Mouse (Mus musculus): ENCODE data around the gene Ralgps1. TPM values are rescaled to one million over a fixed set of nuclear protein-coding genes. Genes with fewer than 3 reads are reported as not detected.
A peak's percentile ranks its signal among the peaks of the same experiment; 100 is the strongest.

The Ralgps1 gene
- polyA plus RNA-seq, 1 experiment, result 4.5 TPM

DNA sequence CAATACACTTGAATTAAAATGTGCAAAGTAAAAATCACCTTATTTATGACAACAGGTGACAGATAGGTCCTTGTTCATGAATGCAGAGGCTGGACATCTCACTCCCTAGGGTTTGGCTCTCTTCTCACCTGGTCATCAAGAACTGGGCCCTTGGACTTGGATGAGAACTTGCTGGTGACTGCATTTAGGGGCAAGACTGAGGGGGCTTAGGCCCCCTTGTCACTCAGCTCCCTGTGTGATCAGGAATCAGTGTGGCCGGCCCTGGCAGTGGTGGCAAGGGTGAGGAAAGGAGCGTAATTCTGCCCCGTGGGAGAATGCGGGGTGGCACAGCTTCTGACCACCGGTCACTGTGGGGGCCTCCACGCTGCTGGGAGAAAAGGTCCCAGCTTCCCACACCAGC is 234.9 kb downstream of the Ralgps1 start:
- H3K4me3 ChIP-seq (ENCODE audit: extremely low read depth, insufficient read depth, insufficient read length), result no peak overlapping the region
- H3K4me1 ChIP-seq (ENCODE audit: control insufficient read depth, insufficient read depth, insufficient read length), result no peaks in the 10 kb centered on the region
- WGBS, result 96% methylated on average over 6 of the region's 6 CpGs
- H3K36me3 ChIP-seq (ENCODE audit: control insufficient read depth, insufficient read depth, low read length), result 0 out of 2 replicates have a peak, but pooled peaks cover 3% of the 10 kb centered on the region
- TF ChIP-seq POLR2A (IDR thresholded peaks at IDR 0.05; ENCODE audit: low read depth, low read length), result no peak
- no peak for TF ChIP-seq CTCF (IDR thresholded peaks at IDR 0.05; ENCODE audit: extremely low read depth, insufficient read depth, insufficient read length, insufficient replicate concordance)
- H3K27ac ChIP-seq (ENCODE audit: insufficient read depth, low read length), result no peak overlapping the region
- no peaks in the 10 kb centered on the region for H3K27me3 ChIP-seq (ENCODE audit: control insufficient read depth, insufficient read depth, low read length)
- no peak for DNase-seq (ENCODE audit: low read depth in 1 of 2, low spot score in 2 of 2)

DNA sequence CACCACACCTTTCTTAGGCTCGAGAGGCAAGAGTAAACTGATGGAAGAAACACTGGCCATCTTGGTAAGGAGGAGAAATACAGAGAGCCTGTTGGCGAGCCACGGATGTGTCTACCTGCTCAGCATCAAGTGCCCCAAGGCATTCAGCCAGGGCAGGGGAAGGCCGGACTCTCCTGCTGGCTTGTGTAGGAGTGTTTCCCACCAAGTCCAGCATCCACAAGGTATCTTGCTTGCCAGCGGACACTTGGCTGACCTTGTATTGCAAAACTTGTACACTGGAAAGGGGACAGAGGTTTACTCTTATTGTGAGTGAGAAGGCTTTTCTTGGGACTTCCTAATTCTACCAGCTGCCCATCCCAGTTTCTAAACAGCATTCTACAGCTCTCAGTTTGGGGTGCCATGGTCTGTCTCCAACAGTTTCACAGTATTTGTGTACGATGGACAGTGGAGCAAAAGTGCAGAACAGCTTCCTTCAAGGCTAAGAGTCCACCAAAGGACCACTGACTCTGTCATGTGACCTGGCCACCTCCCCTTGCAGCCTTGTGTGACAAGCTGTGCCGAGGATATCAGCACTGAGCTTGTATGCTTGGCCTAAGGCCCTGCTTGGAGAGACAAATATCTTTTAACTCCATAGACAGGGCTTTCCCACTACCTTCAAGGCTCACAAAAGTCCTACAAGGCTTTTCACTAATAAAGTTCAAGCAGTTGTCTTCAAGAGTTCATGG is 236.4 kb downstream of the Ralgps1 start:
- TF ChIP-seq POLR2A (IDR thresholded peaks at IDR 0.05; ENCODE audit: low read depth, low read length) (no peak), CTCF (IDR thresholded peaks at IDR 0.05; ENCODE audit: extremely low read depth, insufficient read depth, insufficient read length, insufficient replicate concordance) (no peak)
- DNase-seq (ENCODE audit: low read depth in 1 of 2, low spot score in 2 of 2), result peak in 1 of 2 experiments; percentile 2
- H3K4me1 ChIP-seq (ENCODE audit: control insufficient read depth, insufficient read depth, insufficient read length), result peaks cover 5% of the 10 kb centered on the region

DNA sequence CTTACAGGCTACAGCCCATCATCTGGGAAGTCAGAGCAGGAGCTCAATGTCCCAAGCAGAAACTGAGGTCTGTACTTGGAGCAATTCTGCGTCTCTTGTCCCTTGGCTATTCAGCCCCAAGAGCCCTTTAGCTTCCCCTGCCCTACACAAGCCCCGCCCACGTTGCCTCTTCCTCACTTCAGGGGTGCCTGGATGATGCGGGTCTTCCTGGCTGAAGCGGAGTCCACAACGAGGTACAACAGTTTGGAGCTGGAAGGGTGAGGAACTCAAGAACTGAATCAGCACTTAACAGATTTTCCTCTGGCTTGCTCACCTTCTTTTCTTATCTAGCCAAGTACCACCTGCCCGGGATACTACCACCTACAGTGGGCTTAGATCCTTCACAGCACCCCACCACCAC is 239.0 kb downstream of the Ralgps1 start:
- H3K27ac ChIP-seq (ENCODE audit: insufficient read depth, low read length), result no peak overlapping the region
- no peak overlapping the region for H3K4me3 ChIP-seq (ENCODE audit: extremely low read depth, insufficient read depth, insufficient read length)
- DNase-seq (ENCODE audit: low read depth in 1 of 2, low spot score in 2 of 2), result no peak
- peaks cover 8% of the 10 kb centered on the region for H3K4me1 ChIP-seq (ENCODE audit: control insufficient read depth, insufficient read depth, insufficient read length)
- TF ChIP-seq CTCF (IDR thresholded peaks at IDR 0.05; ENCODE audit: extremely low read depth, insufficient read depth, insufficient read length, insufficient replicate concordance) (no peak), POLR2A (IDR thresholded peaks at IDR 0.05; ENCODE audit: low read depth, low read length) (no peak)
- H3K27me3 ChIP-seq (ENCODE audit: control insufficient read depth, insufficient read depth, low read length), result no peaks in the 10 kb centered on the region
- H3K36me3 ChIP-seq (ENCODE audit: control insufficient read depth, insufficient read depth, low read length), result 0 out of 2 replicates have a peak, but pooled peaks cover 1% of the 10 kb centered on the region
- 11% methylated on average over 7 of the region's 7 CpGs for WGBS

More for the DNA sequence above, 236.4 kb downstream of the Ralgps1 start:
- H3K27ac ChIP-seq (ENCODE audit: insufficient read depth, low read length), result no peak overlapping the region
- H3K4me3 ChIP-seq (ENCODE audit: extremely low read depth, insufficient read depth, insufficient read length), result no peak overlapping the region
- H3K36me3 ChIP-seq (ENCODE audit: control insufficient read depth, insufficient read depth, low read length), result 0 out of 2 replicates have a peak, but pooled peaks cover 3% of the 10 kb centered on the region
- WGBS, result 84% methylated on average over 7 of the region's 7 CpGs
- H3K27me3 ChIP-seq (ENCODE audit: control insufficient read depth, insufficient read depth, low read length), result no peaks in the 10 kb centered on the region

DNA sequence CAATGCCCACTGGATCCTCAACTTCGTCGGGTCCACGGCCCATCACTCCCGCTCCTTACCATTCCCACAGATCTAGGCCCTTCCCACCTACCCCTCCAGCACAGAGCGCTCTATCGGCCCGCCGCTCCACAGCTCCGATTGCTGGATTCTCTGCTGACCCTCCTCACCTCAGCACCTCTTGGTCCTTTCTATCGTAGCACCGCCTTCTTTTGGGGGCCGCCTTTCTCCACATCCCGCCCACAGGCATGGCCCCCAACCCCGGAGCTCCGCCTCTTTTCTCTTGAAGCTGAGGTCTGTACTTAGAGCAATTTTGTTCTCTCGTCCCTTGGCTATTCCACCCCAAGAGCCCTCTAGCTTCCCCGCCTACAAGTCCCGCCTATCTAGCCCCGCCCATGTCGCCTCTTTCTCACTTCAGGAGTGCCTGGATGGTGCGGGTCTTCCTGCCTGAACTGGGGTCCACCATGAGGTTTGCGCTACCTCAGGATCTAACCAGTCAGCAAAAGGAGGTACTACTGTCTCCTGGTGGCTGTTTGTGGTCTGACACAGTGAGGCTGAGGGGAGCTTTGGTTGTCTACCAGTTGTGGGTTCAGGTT is 239.7 kb downstream of the Ralgps1 start, which contains the start of gene Garnl3:
TSS of gene Garnl3 (minus strand) at position 155 of the 593 bp plus-strand sequence.
- Histone ChIP-seq H3K36me3 (ENCODE audit: control insufficient read depth, insufficient read depth, low read length) (no peaks in the 10 kb centered on the region), H3K27me3 (ENCODE audit: control insufficient read depth, insufficient read depth, low read length) (no peaks in the 10 kb centered on the region), H3K4me3 (ENCODE audit: extremely low read depth, insufficient read depth, insufficient read length) (peak within 1 kb of the TSS; percentile 63), H3K27ac (ENCODE audit: insufficient read depth, low read length) (no peak within 1 kb of the TSS), H3K4me1 (ENCODE audit: control insufficient read depth, insufficient read depth, insufficient read length) (peaks cover 8% of the 10 kb centered on the region)
- 1% methylated on average over 22 of the region's 22 CpGs for WGBS
- TF ChIP-seq POLR2A (IDR thresholded peaks at IDR 0.05; ENCODE audit: low read depth, low read length) (no peak), CTCF (IDR thresholded peaks at IDR 0.05; ENCODE audit: extremely low read depth, insufficient read depth, insufficient read length, insufficient replicate concordance) (peak; percentile 38; the same call in 1 of the 2 replicates)
- peak; percentile 42 to 43 for DNase-seq (ENCODE audit: low read depth in 1 of 2, low spot score in 2 of 2)

DNA sequence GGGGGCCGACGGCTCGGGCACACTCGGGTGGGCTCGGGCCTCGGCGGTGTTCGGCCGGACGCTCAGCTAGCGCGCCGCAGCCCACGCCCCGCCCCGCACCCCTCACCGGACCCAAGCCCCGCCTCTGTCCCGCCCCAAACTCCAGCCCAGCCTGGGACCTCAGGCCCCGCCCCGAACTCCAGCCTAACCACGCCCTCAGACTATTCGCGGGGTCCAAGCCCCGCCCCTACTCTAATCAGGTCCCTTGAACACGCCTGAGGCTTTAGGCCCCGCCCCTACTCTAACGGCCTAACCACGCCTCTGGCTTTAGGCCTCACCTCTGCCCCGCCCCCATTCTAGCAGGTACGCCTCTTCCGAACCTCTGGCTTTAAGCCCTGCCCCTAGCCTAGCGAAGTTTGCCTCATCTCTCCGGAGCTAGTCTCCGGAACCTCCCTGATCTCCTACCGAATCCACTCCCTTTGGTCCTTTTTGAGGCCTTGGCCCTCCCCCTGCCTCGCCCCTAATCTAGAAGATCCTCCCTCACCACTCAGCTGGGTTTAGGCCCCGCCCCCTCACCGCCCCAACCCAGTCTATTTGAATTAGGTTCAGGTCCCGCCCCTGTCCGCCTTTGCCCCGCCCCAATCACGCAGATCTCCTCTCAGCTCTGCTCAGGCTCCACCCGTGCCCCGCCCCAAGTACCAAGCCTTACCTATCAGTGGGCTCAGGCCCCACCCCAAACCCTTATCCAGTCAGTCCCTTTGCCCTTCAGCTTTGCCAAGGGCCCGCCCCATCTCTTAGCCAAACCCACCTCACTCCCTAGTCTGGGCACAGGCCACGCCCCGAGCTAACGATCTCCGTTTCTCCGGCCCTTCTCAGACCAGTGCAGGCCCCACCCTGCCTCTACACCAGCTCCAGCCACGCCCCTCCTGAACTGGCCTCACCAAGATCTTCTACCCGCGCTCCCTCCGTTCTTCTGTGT is 240.5 kb downstream of the Ralgps1 start:
- H3K27me3 ChIP-seq (ENCODE audit: control insufficient read depth, insufficient read depth, low read length), result no peaks in the 10 kb centered on the region
- WGBS, result under 1% methylated on average over 54 of the region's 55 CpGs
- H3K27ac ChIP-seq (ENCODE audit: insufficient read depth, low read length), result no peak overlapping the region
- H3K4me1 ChIP-seq (ENCODE audit: control insufficient read depth, insufficient read depth, insufficient read length), result peaks cover 8% of the 10 kb centered on the region
- no peaks in the 10 kb centered on the region for H3K36me3 ChIP-seq (ENCODE audit: control insufficient read depth, insufficient read depth, low read length)
- TF ChIP-seq POLR2A (IDR thresholded peaks at IDR 0.05; ENCODE audit: low read depth, low read length) (no peak), CTCF (IDR thresholded peaks at IDR 0.05; ENCODE audit: extremely low read depth, insufficient read depth, insufficient read length, insufficient replicate concordance) (no peak)
- H3K4me3 ChIP-seq (ENCODE audit: extremely low read depth, insufficient read depth, insufficient read length), result peak overlapping the region; percentile 63
- peak; percentile 91 to 96 for DNase-seq (ENCODE audit: low read depth in 1 of 2, low spot score in 2 of 2)

DNA sequence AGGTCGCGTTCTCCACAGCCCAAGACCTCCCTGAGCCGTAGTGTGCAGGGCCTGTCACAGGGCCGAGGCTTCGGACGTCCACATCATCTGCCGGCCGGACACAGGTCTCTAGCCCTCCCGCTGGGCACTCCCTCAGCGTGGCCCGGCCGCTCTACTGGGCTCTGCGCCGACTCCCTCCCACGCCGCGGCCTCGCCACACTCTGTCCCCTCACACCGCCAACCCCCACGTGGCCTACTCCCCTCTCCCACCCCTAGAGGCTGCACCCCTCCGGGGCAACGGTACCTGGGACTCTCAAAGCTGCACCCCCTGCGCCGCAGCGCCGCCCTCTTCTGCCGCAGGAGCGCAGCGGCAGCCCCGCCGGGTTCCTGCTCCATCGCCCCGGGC is 241.2 kb downstream of the Ralgps1 start:
- Histone ChIP-seq H3K4me3 (ENCODE audit: extremely low read depth, insufficient read depth, insufficient read length) (peak overlapping the region; percentile 63), H3K4me1 (ENCODE audit: control insufficient read depth, insufficient read depth, insufficient read length) (peaks cover 8% of the 10 kb centered on the region), H3K27ac (ENCODE audit: insufficient read depth, low read length) (no peak overlapping the region), H3K27me3 (ENCODE audit: control insufficient read depth, insufficient read depth, low read length) (no peaks in the 10 kb centered on the region), H3K36me3 (ENCODE audit: control insufficient read depth, insufficient read depth, low read length) (no peaks in the 10 kb centered on the region)
- TF ChIP-seq POLR2A (IDR thresholded peaks at IDR 0.05; ENCODE audit: low read depth, low read length) (no peak), CTCF (IDR thresholded peaks at IDR 0.05; ENCODE audit: extremely low read depth, insufficient read depth, insufficient read length, insufficient replicate concordance) (no peak)
- under 1% methylated on average over 33 of the region's 33 CpGs for WGBS
- DNase-seq (ENCODE audit: low read depth in 1 of 2, low spot score in 2 of 2), result no peak

Data from spleen, adult 2 months (tissue).